Mouse (Mus musculus) limb, embryonic 10.5 days (tissue): ENCODE results near the gene Wwc2. TPM values are rescaled to one million over a fixed set of nuclear protein-coding genes. Genes with fewer than 3 reads are reported as not detected.
"Not testable (repeated sequence)": the region's sequence is repeated elsewhere in the genome, so short reads cannot be mapped to it uniquely, and the experiment has no call there.

Experiments used
- DNase-seq: peaks from one replicate; pipeline ENCODE4 v3.0.0-alpha.2; 2017; ENCODE audit warnings: low spot score
- H3K27ac ChIP-seq: fragments of 300-500 bp; sonication (generic); 2 replicates; pipeline ENCODE4 v1.5.1; 2016; ENCODE audit warnings: mild to moderate bottlenecking
- H3K27me3 ChIP-seq: fragments of 300-500 bp; sonication (generic); 2 replicates; pipeline ENCODE4 v1.6.1; 2016; ENCODE audit warnings: low read depth, mild to moderate bottlenecking; ENCODE audit not compliant: poor library complexity, severe bottlenecking
- H3K36me3 ChIP-seq: fragments of 300-500 bp; sonication (generic); 2 replicates; pipeline ENCODE4 v1.6.1; 2016; ENCODE audit warnings: mild to moderate bottlenecking, moderate library complexity
- H3K4me1 ChIP-seq: fragments of 300-500 bp; sonication (generic); 2 replicates; pipeline ENCODE4 v1.6.1; 2016
- H3K4me3 ChIP-seq: fragments of 300-500 bp; sonication (generic); 2 replicates; pipeline ENCODE4 v1.5.1; 2016; ENCODE audit warnings: mild to moderate bottlenecking, moderate library complexity
- H3K9me3 ChIP-seq: fragments of 300-500 bp; sonication (generic); replicated peaks from 2 replicates; pipeline ENCODE4 v1.6.1; 2016; ENCODE audit warnings: mild to moderate bottlenecking
- WGBS: fragments of 180-500 bp; shearing (Covaris S2); methylation state at CpG from one replicate; pipeline ENCODE4 v1.1.7; 2016; 5-methylcytosine and 5-hydroxymethylcytosine counted together
- polyA plus RNA-seq: library from polyadenylated mRNA; unstranded; fragments of >200 nt; fragmentation: Nextera tagmentation; extraction: Ambion mirVana; gene quantifications from 2 replicates; pipeline ENCODE4 v1.2.1, GENCODE M21; 2016

Gene Wwc2
- polyA plus RNA-seq, 1 experiment from 2014 or later, result 11.7 TPM

DNA sequence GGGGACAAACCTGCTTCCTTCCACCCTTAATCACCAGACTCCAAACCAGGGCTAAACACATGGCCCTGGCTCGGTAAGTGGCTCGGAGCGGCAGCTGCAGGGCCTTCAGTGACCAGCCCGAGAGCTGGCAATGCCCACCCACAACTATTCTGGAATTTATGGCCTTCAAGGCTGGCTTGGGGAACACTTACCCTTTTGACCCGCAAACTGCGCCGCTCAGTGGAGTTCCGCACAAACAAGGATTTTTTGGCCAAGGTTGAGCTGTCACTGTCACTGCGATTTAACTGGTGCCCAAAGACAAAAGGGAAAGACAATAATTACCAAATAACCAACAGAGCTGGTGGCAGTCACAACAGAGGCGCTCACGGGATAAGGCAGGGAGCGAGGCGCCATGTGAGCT lies 144.8 kb downstream of the Wwc2 start:
- Histone ChIP-seq H3K36me3 (peaks cover 85% of the 10 kb centered on the region), H3K4me1 (peaks cover 10% of the 10 kb centered on the region), H3K27me3 (no peaks in the 10 kb centered on the region), H3K27ac (peak overlapping the region; percentile 53; the same call in 1 of the 2 replicates), H3K9me3 (no peaks in the 10 kb centered on the region), H3K4me3 (no peak overlapping the region)
- 65% methylated on average over 13 of the region's 13 CpGs for WGBS
- no peak for DNase-seq

DNA sequence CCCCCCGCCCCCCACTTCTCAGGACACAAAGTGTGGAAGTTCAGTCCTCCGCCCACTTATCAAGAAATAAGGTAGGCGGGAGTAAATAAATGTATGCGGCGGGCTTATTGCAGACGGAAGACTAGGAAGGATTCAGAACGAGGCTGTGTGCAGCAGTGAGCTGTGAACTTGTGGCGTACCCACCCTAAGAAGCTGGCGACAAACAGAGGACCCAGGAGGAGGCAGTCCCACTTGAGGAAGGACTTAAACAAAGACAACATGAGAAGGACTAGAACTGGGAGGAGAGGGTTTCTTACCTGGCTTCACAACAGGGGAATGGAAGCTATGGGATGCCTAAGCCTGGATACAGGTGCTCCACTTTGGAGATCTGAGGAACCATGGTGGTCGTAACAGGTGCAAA lies 147.1 kb downstream of the Wwc2 start:
- Histone ChIP-seq H3K4me1 (peaks cover 10% of the 10 kb centered on the region), H3K27me3 (no peaks in the 10 kb centered on the region), H3K36me3 (peaks cover 82% of the 10 kb centered on the region), H3K9me3 (no peaks in the 10 kb centered on the region), H3K4me3 (no peak overlapping the region), H3K27ac (no peak overlapping the region)
- DNase-seq, result no peak
- 95% methylated on average over 10 of the region's 10 CpGs for WGBS

DNA sequence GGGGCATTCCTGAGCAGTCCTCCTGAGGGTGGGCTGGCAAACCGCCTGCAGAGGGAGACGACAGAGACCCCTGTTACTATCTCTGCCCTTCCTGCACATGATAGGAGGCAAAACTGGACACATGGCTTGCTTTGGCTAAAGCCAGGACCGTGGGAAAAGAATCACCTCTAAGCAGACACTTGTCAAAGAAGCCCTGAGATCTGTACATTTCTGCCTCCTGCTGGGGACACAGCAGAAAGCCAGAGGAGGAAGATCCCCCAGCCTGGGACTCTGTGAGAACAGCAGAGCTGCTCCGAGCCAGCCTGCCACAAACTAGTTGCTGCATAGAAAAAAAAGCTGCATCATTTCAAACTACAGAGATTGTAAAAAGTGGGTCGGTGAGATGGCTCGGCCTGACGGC lies 147.7 kb downstream of the Wwc2 start:
- WGBS, result 79% methylated on average over 7 of the region's 7 CpGs
- DNase-seq, result no peak
- Histone ChIP-seq H3K4me1 (peaks cover 10% of the 10 kb centered on the region), H3K27ac (no peak overlapping the region), H3K9me3 (no peaks in the 10 kb centered on the region), H3K27me3 (no peaks in the 10 kb centered on the region), H3K4me3 (no peak overlapping the region), H3K36me3 (peaks cover 80% of the 10 kb centered on the region)

DNA sequence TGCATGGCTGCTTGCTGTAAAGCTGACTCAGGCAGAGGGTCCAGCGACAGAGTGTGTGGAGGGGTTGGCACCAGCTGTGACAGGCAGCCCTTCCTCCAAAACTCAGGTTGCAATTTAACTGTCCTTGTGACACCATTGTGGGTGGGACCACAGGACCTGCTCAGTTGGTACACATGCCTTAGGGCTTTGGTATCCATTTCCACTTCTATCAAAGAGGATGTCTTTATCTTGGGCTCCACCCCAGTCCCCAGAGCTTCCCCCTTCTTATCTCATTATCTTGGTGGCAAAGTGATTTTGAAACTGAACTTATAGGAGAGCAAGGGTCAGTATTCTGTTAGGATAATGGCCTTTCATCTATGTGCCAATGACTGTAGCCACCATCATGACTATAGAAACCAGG lies 156.8 kb downstream of the Wwc2 start:
- H3K36me3 ChIP-seq, result peaks cover 43% of the 10 kb centered on the region
- H3K27ac ChIP-seq, result no peak overlapping the region
- H3K9me3 ChIP-seq, result no peaks in the 10 kb centered on the region
- H3K4me3 ChIP-seq, result no peak overlapping the region
- H3K27me3 ChIP-seq, result no peaks in the 10 kb centered on the region
- H3K4me1 ChIP-seq, result peaks cover 11% of the 10 kb centered on the region
- DNase-seq, result no peak
- 66% methylated on average over 1 of the region's 1 CpGs for WGBS

DNA sequence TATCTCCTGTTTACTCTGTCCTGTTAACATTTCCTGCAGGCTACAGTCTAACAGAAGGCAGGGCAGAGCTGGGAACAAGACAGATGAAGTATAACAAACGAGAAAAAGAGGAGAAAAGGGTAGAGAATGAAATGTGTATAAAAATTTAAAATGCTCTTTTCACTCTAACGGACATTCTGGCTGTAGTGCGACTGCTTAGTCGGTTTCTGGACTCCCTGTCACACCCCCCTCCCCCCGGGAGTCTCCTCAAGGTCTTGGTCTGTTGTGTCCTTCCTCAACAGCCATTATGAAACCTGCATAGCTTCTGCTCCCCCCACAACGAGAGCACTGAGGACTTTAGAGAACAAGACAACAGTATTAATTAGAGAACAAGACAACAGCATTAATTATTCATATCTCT lies 158.1 kb downstream of the Wwc2 start:
- H3K4me1 ChIP-seq, result peaks cover 11% of the 10 kb centered on the region
- no peak for DNase-seq
- H3K27me3 ChIP-seq, result no peaks in the 10 kb centered on the region
- H3K27ac ChIP-seq, result no peak overlapping the region
- H3K36me3 ChIP-seq, result peaks cover 49% of the 10 kb centered on the region
- H3K4me3 ChIP-seq, result no peak overlapping the region
- WGBS, result 82% methylated on average over 6 of the region's 6 CpGs
- H3K9me3 ChIP-seq, result no peaks in the 10 kb centered on the region

DNA sequence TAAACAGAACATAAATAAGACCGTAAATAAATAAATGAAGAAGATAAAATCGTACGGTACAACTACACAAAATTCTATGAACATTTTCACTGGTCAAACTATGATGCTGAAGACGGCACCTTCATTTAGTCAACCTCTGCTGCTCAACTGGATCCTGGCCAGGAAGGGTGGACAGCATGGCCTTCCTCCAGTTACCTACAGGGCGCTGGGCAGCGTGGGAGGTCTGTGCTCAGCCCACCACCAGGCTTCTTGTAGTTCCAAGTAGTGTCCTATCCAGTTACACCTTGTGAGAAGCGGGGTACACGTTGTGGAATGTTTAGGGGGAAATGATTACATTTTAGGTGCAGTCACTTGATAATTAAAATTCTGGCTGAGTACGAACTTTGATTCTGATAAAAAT lies 163.8 kb downstream of the Wwc2 start:
- H3K9me3 ChIP-seq, result no peaks in the 10 kb centered on the region
- 91% methylated on average over 9 of the region's 9 CpGs for WGBS
- H3K27me3 ChIP-seq, result no peaks in the 10 kb centered on the region
- no peaks in the 10 kb centered on the region for H3K4me1 ChIP-seq
- peaks cover 39% of the 10 kb centered on the region for H3K36me3 ChIP-seq
- no peak overlapping the region for H3K27ac ChIP-seq
- H3K4me3 ChIP-seq, result no peak overlapping the region
- DNase-seq, result no peak

DNA sequence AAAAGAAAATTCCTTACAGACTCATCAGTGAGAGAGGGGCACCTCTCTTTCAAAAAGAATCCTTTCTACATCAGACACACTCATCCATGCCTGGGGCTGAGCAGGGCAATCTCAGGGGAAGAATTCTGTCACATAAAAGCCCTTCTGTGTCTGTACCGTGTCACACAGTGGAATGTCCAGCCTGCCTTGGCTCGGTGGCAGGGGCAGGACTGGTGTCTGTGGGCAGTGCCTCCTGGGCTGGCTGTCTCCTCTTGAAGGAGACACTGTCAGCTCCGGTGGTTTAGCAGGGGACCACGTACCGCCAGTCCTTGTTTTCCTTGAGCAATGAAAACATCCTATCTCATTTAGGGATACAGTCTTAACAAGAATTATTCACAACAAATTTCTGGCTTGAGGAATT lies 165.1 kb downstream of the Wwc2 start:
- Histone ChIP-seq H3K4me1 (no peaks in the 10 kb centered on the region), H3K27me3 (no peaks in the 10 kb centered on the region), H3K36me3 (peaks cover 29% of the 10 kb centered on the region), H3K27ac (no peak overlapping the region), H3K4me3 (no peak overlapping the region), H3K9me3 (no peaks in the 10 kb centered on the region)
- no peak for DNase-seq
- WGBS, result 72% methylated on average over 5 of the region's 5 CpGs

DNA sequence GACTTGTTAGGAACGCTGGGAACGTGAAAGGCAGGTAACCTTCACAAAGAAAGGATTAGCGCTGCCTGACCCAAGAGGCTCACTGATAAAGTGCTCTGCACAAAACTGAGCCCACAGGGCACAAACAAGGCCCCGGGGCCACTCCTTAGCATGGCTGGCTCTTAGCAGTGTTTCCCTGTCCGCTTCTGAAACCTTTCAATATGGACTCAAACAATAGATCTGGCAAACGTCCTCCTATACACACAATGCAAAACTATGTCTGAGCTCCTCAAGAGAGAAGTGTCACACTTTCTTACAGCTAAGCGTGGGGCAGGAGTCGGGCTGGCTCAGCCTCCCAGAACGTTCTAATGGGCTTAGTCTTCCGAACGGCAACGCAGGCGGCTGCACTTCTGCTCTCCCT lies 166.5 kb downstream of the Wwc2 start, which contains the start of gene Cldn22:
Gene Cldn22 (plus strand): TSS at position 301 of the 400 bp plus-strand sequence.
- no peaks in the 10 kb centered on the region for H3K9me3 ChIP-seq
- peaks cover 15% of the 10 kb centered on the region for H3K36me3 ChIP-seq
- H3K27me3 ChIP-seq, result no peaks in the 10 kb centered on the region
- no peak within 1 kb of the TSS for H3K4me3 ChIP-seq
- H3K27ac ChIP-seq, result no peak within 1 kb of the TSS
- DNase-seq, result no peak
- no peaks in the 10 kb centered on the region for H3K4me1 ChIP-seq
- 87% methylated on average over 13 of the region's 13 CpGs for WGBS

DNA sequence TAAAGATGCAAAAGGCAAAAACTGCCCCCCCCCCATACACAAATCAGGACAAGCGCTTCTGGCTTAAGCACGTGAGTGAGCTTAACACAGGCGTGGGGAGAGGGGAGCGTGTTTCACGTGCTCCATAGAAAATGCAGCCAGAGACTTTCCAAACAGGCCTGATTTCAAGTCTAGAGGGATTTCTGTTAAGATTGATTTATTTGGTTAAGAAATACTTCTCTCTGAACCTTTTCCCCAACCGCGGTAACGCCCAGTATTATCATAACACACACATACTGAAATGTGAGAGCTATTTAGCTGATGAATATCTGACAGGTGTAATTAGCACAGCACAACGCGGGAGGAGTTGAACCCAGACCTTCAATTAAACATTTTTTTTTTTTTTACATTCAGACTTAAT lies 166.9 kb downstream of the Wwc2 start:
- DNase-seq, result no peak
- Histone ChIP-seq H3K27ac (no peak overlapping the region), H3K9me3 (no peaks in the 10 kb centered on the region), H3K4me1 (no peaks in the 10 kb centered on the region), H3K27me3 (no peaks in the 10 kb centered on the region), H3K4me3 (no peak overlapping the region), H3K36me3 (peaks cover 11% of the 10 kb centered on the region; the same call in 1 of the 2 replicates)
- WGBS, result 83% methylated on average over 10 of the region's 10 CpGs

DNA sequence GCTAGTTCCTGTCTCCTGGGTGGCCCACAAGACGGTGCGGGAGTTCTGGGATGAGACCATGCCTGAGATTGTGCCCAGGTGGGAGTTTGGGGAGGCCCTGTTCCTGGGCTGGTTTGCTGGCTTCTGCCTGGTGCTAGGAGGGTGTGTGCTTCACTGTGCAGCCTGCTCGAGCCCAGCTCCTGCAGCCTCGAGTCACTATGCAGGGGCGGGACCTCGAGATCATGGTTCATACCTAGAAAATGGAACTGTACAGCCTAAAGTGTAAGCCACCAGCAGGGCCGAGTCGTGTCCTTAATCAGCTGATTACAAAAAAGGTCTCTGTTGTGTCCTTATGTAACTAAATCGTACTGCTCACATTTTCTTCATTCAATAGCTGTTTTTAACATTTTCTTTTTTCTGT lies 168.2 kb downstream of the Wwc2 start:
- WGBS, result 93% methylated on average over 7 of the region's 9 CpGs
- H3K4me1 ChIP-seq, DNase-seq, H3K36me3 ChIP-seq, H3K4me3 ChIP-seq, H3K27me3 ChIP-seq, H3K9me3 ChIP-seq, H3K27ac ChIP-seq: not testable (repeated sequence)

DNA sequence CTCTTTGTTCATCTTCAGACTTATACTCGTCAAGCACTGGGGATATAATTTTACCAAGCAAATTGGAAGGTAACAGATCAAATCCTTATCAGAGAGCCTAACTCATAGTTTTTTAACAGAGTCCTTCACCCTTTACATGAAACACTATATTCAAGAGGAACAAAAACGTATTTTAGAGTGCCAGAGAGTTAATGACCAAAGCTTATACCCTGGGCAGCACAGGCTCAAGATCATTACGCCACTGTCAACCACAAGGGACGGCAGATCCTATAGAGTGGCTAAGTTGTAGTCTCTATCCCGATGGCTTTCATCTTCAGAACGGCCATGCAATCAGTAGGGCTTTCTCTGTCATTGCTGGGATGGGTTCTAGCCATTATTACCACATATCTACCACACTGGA lies 168.9 kb downstream of the Wwc2 start, which contains the start of gene Cldn24:
Gene Cldn24 (plus strand): TSS at position 301 of the 400 bp plus-strand sequence.
- 90% methylated on average over 6 of the region's 6 CpGs for WGBS
- no peak within 1 kb of the TSS for H3K27ac ChIP-seq
- no peak within 1 kb of the TSS for H3K4me3 ChIP-seq
- no peaks in the 10 kb centered on the region for H3K9me3 ChIP-seq
- H3K27me3 ChIP-seq, result no peaks in the 10 kb centered on the region
- no peaks in the 10 kb centered on the region for H3K36me3 ChIP-seq
- H3K4me1 ChIP-seq, result no peaks in the 10 kb centered on the region
- no peak for DNase-seq

DNA sequence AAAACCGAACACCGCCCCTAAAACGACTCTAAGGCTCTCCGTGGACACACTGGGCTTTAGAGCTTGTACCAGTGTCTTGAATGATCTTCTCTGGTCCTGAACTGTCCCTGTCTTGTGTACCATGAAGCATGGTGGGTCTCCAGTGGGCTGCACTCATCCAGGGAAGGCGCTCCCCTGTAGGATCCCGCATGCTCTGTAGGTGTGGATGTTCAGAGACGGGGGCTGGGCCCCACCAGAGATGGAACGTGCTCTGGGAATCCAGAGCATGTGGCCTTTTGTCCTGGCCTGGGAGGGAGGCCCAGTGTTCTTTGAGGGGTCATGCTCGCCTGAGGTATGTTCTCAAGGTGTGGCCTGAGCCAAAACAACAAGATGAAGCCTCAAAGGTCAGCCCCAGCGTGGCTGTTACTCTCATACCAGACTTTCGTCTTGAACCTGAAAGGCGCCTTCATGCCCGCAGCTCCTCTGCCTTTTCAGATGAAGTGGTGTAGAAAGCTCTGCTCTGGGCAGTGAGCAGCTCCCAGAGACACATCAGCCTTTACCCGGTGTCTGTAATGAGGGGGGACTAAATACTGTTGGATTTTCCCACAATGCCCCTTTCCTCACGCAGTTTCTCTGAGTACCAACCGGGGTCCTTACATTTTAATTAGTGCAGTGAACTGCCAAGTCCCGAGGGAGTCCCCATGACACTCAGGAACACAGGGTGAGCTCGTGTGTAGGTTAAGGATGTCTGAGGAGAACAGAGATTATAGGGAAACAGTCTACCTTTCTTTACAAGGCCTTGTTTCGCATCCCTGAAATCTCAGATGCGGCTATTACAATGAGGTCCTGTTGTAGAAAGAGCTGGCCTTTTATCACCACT lies 169.6 kb downstream of the Wwc2 start:
- Histone ChIP-seq H3K27me3 (no peaks in the 10 kb centered on the region), H3K4me3 (no peak overlapping the region), H3K9me3 (no peaks in the 10 kb centered on the region), H3K36me3 (no peaks in the 10 kb centered on the region), H3K27ac (no peak overlapping the region), H3K4me1 (no peaks in the 10 kb centered on the region)
- 88% methylated on average over 20 of the region's 20 CpGs for WGBS
- no peak for DNase-seq

DNA sequence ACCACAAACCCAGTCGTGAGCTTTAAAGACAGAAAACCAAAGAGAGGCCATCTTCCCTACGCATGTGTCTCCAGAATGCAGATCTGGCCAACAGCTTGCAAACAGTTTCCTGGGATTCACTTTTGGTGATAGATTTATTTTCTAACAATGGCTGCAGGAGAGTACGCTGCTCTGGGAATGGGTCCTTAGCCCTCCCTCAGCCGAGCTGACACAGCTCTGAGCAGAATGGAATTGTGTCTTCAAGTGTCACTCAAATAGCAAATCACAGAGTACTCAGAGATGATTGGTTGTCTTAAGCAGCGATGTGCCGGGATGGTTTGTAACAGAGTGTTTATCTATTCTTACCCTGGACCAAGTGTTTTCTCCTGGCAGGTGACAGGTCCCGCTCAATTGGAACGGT lies 171.7 kb downstream of the Wwc2 start:
- H3K4me3 ChIP-seq, result no peak overlapping the region
- H3K9me3 ChIP-seq, result no peaks in the 10 kb centered on the region
- no peaks in the 10 kb centered on the region for H3K27me3 ChIP-seq
- no peak overlapping the region for H3K27ac ChIP-seq
- no peak for DNase-seq
- no peaks in the 10 kb centered on the region for H3K36me3 ChIP-seq
- no peaks in the 10 kb centered on the region for H3K4me1 ChIP-seq
- WGBS, result 92% methylated on average over 8 of the region's 8 CpGs
